Mouse (Mus musculus): ENCODE results near the gene Tns3.

GRCm38 (mm10) chr11:8652116-8652714 is 12.1 kb downstream of the Tns3 start:
- TF ChIP-seq POLR2A (IDR thresholded peaks at IDR 0.05; ENCODE audit: extremely low read depth, insufficient read depth, low read length), result no peak
- TF ChIP-seq CTCF (IDR thresholded peaks at IDR 0.05; ENCODE audit: extremely low read depth, insufficient read depth, low read length), result no peak
